Mouse (Mus musculus): Measurements from ENCODE around the gene Uqcrfs1.

DNA sequence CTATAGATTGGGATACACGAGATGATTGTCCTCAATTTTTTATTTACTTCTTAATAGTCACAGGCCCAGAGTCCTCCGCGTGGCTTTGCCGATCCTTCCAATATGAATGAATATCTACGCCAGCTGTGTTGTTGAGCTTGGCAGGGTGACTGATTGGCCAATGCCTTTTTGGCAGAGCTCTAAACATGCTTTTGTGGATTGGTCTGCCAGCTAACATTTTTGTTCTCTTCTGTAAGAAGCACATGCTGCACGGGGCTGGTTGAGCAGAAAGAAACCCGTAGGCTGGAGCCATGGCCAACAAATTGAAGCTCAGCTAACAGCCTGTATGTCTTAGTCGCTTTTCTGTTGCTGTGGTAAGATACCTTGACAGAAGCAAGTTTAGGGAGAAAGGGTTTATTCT is 20.2 kb downstream of the Uqcrfs1 start:
- no peak for TF ChIP-seq TAL1 (IDR thresholded peaks at IDR 0.05; ENCODE audit: low read length)
- no peak for TF ChIP-seq GATA1 (IDR thresholded peaks at IDR 0.05; ENCODE audit: low read length)
